Mouse (Mus musculus) testis, postnatal 10 days (tissue): Measurements from ENCODE around the gene Coro6.

Experiments used
- DNase-seq: peaks from one replicate; pipeline ENCODE4 v3.0.0; 2021; ENCODE audit warnings: low spot score

Coro6 gene

DNA sequence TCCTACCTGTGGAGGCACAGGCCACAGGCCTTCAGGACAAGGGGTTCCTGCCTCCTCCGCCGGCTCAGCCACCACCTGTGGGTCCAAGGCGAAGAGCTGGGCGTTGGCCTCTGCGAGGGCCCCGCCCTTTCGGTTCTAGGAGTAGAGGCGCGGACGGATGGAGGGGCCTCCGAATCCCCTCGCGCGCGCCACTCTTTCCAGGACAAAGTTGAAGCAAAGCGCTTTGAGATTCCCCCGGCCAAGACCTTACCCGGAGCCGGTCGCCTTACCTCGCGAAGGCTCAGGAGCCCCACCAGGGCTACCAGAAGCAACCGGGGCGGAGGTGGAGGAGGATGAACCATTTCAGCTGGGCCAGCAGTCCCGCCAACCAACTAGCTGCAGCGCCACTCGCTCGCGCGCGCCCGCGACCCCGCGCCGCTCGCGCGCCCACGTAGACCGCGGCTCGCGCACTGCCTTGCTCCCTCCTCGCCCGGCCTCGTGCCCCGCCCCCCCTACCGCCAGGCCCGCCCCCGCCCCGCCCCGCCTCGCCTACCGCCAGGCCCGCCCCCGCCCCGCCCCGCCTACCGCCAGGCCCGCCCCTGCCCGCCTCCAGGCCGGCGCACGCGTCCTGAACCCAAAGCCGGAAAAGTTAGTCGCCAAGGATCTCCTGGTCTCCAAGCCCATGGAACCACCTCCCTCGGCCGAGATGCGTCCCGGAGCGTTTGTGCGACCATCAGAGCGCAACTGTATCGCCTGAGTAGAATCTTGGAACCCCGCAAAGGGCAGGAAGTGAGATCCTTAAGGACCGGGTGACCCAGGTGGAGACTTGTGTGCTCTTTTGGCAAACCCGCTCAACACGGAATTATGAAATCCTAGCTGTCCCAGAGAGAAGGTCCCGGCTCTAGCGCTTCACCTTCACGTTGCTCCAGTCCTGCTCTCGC, 50.9 kb downstream of the Coro6 start:
- DNase-seq = peak; percentile 94

DNA sequence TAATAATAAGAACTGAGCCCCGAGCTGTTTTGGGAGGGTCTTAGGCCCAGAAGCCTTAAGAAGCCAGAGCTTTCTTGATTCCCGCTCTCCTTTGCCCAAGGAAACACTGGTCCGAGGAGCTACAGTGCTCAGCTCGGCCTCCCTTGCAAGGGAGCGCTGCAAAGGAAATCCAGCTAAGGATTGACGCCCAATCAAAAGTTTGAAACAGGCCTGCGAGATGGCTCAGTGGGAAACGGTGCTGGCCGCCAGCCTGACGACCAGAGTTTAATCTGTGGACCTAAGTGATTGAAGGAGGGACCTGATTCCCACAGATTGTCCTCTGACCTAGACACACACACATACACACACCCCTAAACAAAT, 51.6 kb downstream of the Coro6 start:
- DNase-seq = no peak

DNA sequence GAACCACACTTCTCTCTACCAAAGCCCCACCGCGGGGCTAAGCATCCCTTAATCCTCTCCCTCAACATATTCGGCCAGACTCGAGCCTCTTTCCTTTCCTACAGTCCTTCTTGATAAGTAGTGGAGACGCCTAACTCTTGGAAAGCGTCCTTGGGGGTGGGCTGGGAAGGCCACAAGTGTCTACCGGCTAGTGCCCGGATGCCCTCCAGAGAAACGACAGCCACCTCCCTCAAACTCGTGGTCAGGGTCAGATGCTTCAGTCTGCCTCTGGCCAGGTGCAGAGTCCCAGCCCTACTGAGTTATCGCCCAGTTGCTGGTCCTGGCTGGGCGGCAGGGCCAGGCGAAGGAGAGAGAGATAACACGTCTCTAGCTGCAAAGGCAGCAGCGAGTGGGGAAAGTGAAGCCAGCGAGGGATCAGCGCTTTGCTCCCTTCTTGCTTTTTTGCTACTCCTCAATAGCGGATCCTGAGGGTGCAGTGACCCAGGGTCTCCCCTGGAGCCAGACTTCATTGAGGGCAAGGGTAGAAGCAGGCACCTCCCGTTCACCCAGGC, 52.1 kb downstream of the Coro6 start:
- no peak for DNase-seq

DNA sequence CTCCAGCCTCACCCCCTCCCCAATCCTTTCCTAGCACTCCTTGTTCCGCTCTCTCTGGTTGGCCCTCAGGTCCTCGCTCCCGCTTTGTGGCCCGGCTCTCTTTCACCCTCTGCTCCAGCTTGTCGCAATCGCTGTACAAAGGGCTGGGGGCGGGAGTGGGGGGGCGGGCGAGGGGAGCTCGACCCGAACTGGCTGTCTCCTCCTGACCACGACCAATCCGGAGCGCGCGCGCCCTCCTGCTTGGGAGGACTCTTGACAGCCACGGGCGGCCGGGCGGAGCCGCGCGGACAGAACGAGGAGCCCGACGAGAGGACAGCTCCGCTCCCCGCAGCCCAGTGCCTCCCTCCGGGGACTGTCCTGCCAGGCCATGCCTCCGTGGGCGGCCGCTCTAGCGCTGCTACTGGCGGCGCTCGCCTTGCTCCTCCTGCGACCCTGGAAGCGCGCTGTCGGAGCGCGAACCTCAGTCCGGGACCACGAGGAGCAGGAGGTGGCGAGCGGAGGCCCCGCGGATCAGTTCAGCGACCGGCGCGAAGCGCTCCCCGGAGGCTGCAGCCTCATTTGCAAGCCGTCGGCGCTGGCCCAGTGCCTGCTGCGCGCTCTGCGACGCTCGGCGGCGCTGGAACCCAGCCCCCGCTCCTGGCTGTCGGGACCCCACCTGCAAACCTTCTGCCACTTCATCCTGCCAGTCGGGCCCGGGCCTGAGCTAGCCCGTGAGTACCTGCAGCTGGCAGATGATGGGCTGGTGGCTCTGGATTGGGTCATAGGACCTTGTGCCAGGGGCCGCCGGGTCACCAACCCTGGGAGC, 52.8 kb downstream of the Coro6 start, which contains the start of gene Abhd15:
Abhd15 (plus strand) TSS at position 290 of the 805 bp plus-strand sequence.
- peak; percentile 76 for DNase-seq

DNA sequence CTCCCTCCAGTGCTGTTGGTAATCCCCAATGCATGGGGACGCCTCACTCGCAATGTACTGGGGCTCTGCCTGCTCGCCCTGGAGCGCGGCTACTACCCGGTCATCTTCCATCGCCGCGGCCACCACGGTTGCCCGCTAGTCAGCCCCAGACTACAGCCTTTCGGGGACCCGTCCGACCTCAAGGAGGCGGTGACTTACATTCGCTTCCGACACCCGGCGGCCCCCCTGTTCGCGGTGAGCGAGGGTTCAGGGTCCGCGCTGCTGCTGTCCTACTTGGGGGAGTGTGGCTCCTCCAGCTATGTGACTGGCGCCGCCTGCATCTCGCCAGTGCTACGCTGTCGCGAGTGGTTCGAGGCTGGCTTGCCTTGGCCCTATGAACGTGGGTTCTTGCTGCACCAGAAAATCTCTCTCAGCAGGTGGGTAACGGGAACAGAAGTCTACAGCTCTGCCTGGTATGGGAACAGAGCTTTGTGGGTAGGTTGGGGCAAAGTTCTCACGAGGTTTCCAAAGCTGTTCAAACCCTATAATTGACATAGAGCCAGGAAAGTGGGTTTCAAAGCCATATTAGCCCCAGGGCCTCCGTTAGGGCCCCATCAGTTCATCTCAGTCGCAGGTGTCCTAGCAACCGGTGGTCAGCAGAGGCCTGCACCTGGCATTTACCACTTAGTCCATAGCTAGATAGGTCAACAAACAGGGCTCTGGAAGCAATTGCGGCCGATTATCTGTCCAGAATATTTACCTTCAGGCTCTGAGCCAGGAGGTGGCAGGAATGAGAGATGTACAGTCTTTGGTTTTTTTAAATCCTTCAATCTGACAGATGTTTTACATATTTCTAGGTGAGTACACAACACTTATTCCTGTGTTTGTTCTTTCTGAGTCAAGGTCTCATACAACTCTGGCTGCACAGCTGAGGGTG, 53.7 kb downstream of the Coro6 start, which contains the start of gene Trp53i13:
Trp53i13 (minus strand) TSS at position 344 of the 916 bp plus-strand sequence.
- DNase-seq = no peak

DNA sequence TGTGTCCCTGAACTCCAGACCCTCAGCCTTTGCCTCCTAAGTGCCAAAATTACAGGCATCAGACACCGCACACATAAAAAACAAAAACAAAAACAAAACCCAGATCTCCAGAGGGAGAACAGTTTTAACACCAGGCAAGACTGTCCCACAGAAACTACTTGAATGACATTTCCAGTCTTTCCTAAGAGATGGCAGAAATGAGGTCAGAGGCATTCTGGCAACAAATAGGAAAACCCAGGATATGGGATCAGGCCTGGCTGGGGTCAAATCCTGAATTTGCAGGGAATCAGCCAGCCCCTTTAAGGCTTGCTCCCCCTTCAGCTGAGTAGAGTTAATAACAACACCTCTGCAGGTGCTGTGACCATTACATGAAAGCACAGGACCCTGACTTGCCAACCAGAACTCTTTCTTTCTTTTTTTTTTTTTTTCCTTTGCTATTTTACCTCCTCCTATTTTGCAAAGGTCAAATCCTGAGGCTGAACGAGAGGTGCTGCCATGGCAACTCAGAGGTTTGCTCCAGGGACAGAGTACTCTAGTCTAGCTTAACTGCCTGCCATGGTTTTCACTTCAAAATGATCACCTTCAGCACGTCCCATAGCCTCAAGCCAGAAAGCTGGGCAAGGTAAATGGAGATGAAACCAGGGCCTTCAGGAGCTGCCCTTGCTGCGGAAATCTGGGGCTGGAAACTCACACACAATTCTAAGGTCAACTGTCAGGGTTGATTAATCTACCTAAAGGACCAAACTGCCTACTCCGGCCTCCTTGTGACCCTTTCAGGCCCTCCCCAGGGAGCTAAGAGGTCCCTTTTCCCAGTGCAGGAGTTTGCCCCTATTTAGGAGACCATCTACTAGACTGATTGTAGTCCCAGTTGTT, 54.6 kb downstream of the Coro6 start:
- no peak for DNase-seq

DNA sequence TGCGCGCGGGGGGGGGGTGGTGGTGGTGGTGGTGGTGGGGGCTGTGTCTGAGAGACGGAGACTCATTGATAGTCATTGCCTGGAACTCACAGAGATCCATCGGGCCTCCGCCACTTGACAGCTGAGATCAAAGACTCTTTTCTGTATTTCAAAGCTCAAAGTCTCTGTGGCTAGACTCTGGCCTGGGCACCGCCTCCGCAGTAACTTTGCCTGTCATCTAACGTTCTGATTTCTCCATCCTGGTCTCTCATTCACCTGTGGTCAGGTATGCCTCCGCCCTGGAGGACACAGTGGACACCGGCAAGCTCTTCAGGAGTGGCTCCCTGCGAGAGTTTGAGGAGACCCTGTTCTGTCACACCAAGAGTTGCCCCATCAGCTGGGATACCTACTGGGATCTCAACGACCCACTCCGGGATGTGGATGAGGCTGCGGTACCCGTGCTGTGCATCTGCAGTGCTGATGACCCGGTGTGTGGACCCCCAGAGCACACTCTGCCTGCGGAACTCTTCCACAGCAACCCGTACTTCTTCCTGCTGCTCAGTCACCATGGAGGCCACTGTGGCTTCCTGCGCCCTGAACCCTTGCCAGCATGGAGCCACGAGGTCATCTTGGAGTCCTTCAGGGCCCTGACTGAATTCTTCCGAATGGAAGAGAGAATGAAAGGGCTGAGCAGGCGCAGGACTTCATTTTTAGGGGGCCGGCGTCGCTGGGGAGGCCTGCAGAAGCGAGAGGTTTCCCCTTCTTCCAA, 56.0 kb downstream of the Coro6 start:
- DNase-seq = no peak

DNA sequence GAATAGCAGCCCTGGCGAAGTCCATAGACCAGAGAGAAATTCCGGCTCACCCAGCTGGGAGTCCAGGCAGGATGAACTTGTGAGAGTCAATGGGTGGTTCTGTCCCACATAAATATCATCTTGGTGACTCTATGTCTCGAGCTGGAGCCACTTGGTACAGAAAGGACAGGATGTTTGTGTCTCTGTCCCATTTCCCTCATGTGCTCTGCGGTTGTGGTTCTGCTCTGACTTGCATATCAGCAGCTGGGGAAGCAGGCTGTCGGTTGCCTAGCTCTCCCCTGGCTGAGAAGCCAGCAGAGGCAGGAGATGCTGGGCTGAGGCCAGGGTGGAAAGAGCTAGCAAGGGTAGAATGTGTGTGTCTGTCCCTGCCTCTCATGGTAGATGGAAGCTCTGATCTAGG, 56.8 kb downstream of the Coro6 start, which contains the start of gene Gm10392:
Gm10392 (minus strand) TSS at position 156 of the 400 bp plus-strand sequence.
- no peak for DNase-seq
